Mouse (Mus musculus) C2C12 (cell line): ENCODE measurements around the gene Ucn. TPM values are rescaled to one million over a fixed set of nuclear protein-coding genes. Genes with fewer than 3 reads are reported as not detected.

Experiments used
- H3K27me3 ChIP-seq: one replicate; pipeline ENCODE4 v1.6.1; 2011; ENCODE audit not compliant: control insufficient read depth, insufficient read depth, insufficient read length
- H3K36me3 ChIP-seq: one replicate; pipeline ENCODE4 v1.6.1; 2011; ENCODE audit not compliant: control insufficient read depth, insufficient read depth
- H3K4me3 ChIP-seq: one replicate; pipeline ENCODE4 v1.5.1; 2011; ENCODE audit warnings: mild to moderate bottlenecking, control low read depth; ENCODE audit not compliant: poor library complexity, insufficient read depth, severe bottlenecking
- H3K79me2 ChIP-seq: one replicate; pipeline ENCODE4 v1.6.1; 2011; ENCODE audit not compliant: control insufficient read depth, insufficient read depth
- H3K79me3 ChIP-seq: one replicate; pipeline ENCODE4 v1.6.1; 2011; ENCODE audit warnings: low read depth, control low read depth
- H3ac ChIP-seq: one replicate; pipeline ENCODE3; 2011; ENCODE audit warnings: low read depth; ENCODE audit not compliant: control insufficient read depth, insufficient read length
- CEBPB ChIP-seq: IDR thresholded peaks from one replicate; pipeline ENCODE4 v1.6.1; 2011; ENCODE audit warnings: low read depth, mild to moderate bottlenecking, control low read depth, moderate library complexity
- CTCF ChIP-seq: IDR thresholded peaks from one replicate; pipeline ENCODE4 v1.5.1; 2011; ENCODE audit not compliant: control insufficient read depth, insufficient read depth, insufficient read length
- FOSL1 ChIP-seq: IDR thresholded peaks from one replicate; pipeline ENCODE4 v1.8.0; 2011; ENCODE audit warnings: mild to moderate bottlenecking, low read length; ENCODE audit not compliant: poor library complexity, insufficient read depth, severe bottlenecking
- MAX ChIP-seq: IDR thresholded peaks from one replicate; pipeline ENCODE4 v1.6.1; 2011; ENCODE audit warnings: mild to moderate bottlenecking, control low read depth
- MYOD1 ChIP-seq: IDR thresholded peaks from one replicate; pipeline ENCODE4 v1.6.1; 2011; ENCODE audit warnings: low read depth; ENCODE audit not compliant: control insufficient read depth, insufficient read length
- MYOG ChIP-seq: IDR thresholded peaks from one replicate; pipeline ENCODE4 v1.6.1; 2011; ENCODE audit not compliant: control insufficient read depth, insufficient read length; ENCODE audit errors: extremely low read depth
- USF1 ChIP-seq: IDR thresholded peaks from one replicate; pipeline ENCODE4 v1.6.1; 2011; ENCODE audit warnings: low read depth, mild to moderate bottlenecking, control low read depth, moderate library complexity
- long read RNA-seq, 2 experiments: library from polyadenylated mRNA; unstranded; transcript quantifications; one replicate each; pipeline ENCODE4 v2.0.0; 2019 to 2020
- polyA plus RNA-seq: library from polyadenylated mRNA; unstranded; fragments of >200 nt; fragmentation: generic; extraction: Trizol; gene quantifications from one replicate; pipeline ENCODE4 v1.2.1, GENCODE M21; 2012; ENCODE audit warnings: missing spikeins

The Ucn gene
- polyA plus RNA-seq: not detected
- long read RNA-seq, experiment 1: 0 reads
- long read RNA-seq, experiment 2: 0 reads

- Histone ChIP-seq H3K79me2 (no peaks in the 10 kb centered on the region), H3K79me3 (no peaks in the 10 kb centered on the region), H3ac (no peak within 1 kb of the TSS), H3K36me3 (no peaks in the 10 kb centered on the region), H3K27me3 (peaks cover 24% of the 10 kb centered on the region), H3K4me3 (no peak within 1 kb of the TSS)
- TF ChIP-seq FOSL1: no peak
- TF ChIP-seq CTCF: no peak
- TF ChIP-seq MAX: no peak
- no peak for TF ChIP-seq MYOG
- TF ChIP-seq USF1: no peak
- no peak for TF ChIP-seq CEBPB
- TF ChIP-seq MYOD1: no peak
Measured at GRCm38 (mm10) chr5:31138241-31138967, at the start of gene Ucn. Gene Ucn, minus strand, starts transcription at chr5:31138829.

- H3K4me3 ChIP-seq: no peak overlapping the region
- peaks cover 18% of the 10 kb centered on the region for H3K79me3 ChIP-seq
- no peaks in the 10 kb centered on the region for H3K27me3 ChIP-seq
- no peak overlapping the region for H3ac ChIP-seq
- TF ChIP-seq CEBPB (no peak), USF1 (no peak), CTCF (no peak), MAX (no peak), MYOG (no peak), MYOD1 (no peak), FOSL1 (no peak)
- H3K79me2 ChIP-seq: peaks cover 26% of the 10 kb centered on the region
- peaks cover 15% of the 10 kb centered on the region for H3K36me3 ChIP-seq
Measured at GRCm38 (mm10) chr5:31183678-31184077, 45.0 kb upstream of the Ucn start.

- Histone ChIP-seq H3K79me2 (peaks cover 50% of the 10 kb centered on the region), H3K36me3 (peaks cover 7% of the 10 kb centered on the region), H3K27me3 (no peaks in the 10 kb centered on the region), H3K4me3 (no peak overlapping the region), H3K79me3 (peaks cover 42% of the 10 kb centered on the region), H3ac (no peak overlapping the region)
- no peak for TF ChIP-seq MYOG
- TF ChIP-seq CEBPB: no peak
- TF ChIP-seq CTCF: no peak
- no peak for TF ChIP-seq USF1
- TF ChIP-seq MAX: no peak
- no peak for TF ChIP-seq MYOD1
- no peak for TF ChIP-seq FOSL1
Measured at GRCm38 (mm10) chr5:31181183-31181770, 42.6 kb upstream of the Ucn start.

- Histone ChIP-seq H3K36me3 (peaks cover 11% of the 10 kb centered on the region), H3K4me3 (peak within 1 kb of the TSS; percentile 98), H3K79me3 (peaks cover 53% of the 10 kb centered on the region), H3K27me3 (no peaks in the 10 kb centered on the region), H3ac (peak within 1 kb of the TSS; percentile 67), H3K79me2 (peaks cover 63% of the 10 kb centered on the region)
- no peak for TF ChIP-seq MAX
- TF ChIP-seq CEBPB: no peak
- no peak for TF ChIP-seq FOSL1
- TF ChIP-seq CTCF: no peak
- no peak for TF ChIP-seq USF1
- no peak for TF ChIP-seq MYOD1
- no peak for TF ChIP-seq MYOG
Measured at GRCm38 (mm10) chr5:31179766-31180630, 41.4 kb upstream of the Ucn start, which contains the start of the genes Gm29609 and Gtf3c2. Gene Gm29609, minus strand, starts transcription at chr5:31179911. Gene Gtf3c2, minus strand, starts transcription at chr5:31180144.

GRCm38 (mm10) chr5:31179301-31179765, 40.7 kb upstream of the Ucn start:
- TF ChIP-seq USF1 (no peak), CEBPB (no peak), FOSL1 (no peak), MYOD1 (no peak), MYOG (no peak), MAX (no peak), CTCF (no peak)
- Histone ChIP-seq H3ac (peak overlapping the region; percentile 67), H3K79me3 (peaks cover 60% of the 10 kb centered on the region), H3K36me3 (peaks cover 17% of the 10 kb centered on the region), H3K79me2 (peaks cover 69% of the 10 kb centered on the region), H3K27me3 (no peaks in the 10 kb centered on the region), H3K4me3 (peak overlapping the region; percentile 98)
